Comparison of ENCODE assay signal across 15 mouse cellular contexts in the genomic region with DNA sequence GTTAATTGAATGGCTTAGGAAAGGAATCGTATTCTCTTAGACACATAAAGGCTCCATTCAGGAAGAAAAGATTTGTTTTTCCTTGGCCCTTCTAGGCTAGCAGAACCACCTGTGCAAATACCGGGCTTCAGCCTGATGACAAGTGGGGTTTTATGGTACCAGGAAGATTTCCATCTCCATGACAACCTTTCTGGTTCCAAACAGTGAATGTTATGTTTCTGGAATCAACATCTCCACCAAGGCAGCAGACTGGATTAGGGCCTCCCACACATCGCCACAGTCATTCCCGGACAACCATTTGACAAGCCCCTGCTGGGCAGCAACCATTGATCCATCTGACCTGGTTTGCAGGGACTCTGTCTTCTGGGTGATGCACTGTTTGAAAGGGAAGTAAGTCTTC.
DNase-seq lines count a peak whose midpoint lies in the region; ATAC-seq and TF ChIP-seq lines count a peak whose summit lies in the region.
"Had no signal": no experiment of that assay in that cellular context is flagged by ENCODE, and none has a peak within 500 bp of the region (broad histone marks: within the 10 kb centered on the region; RNA-seq: fewer than 3 reads in every experiment).

No protein-coding gene starts in this region.

- DNase-seq in left cerebral cortex, adult 2 months (ENCODE audit: extremely low spot score in 1 of 2, low spot score in 2 of 2): no peak
- DNase-seq in left cerebral cortex, adult 9 months (ENCODE audit: low spot score in 2 of 2): no peak
- DNase-seq in hindbrain, embryonic 10.5 days (ENCODE audit: low spot score): peak; percentile 49
- DNase-seq in kidney, adult 11 months: no peak
- DNase-seq in gastrocnemius, postnatal 10 days: no peak
- no peak for DNase-seq in gastrocnemius, adult 8-10 months (ENCODE audit: low spot score in 2 of 2)
- DNase-seq in frontal cortex, postnatal 36 days (ENCODE audit: low spot score in 2 of 2): no peak
- DNase-seq: adrenal gland, postnatal 25 days; cerebellum, adult 11-12 months; heart, postnatal 36 days; kidney, postnatal 10 days; spleen, adult 18-20 months had no signal

- no peak overlapping the region for H3K4me2 ChIP-seq in midbrain, embryonic 12.5 days (replicated peaks)
- H3K4me2 ChIP-seq: liver, embryonic 15.5 days had no signal

- TF ChIP-seq CTCF in left cerebral cortex, adult 2 months (IDR thresholded peaks at IDR 0.05): no peak

- H3K27ac ChIP-seq in left cerebral cortex, adult 2 months: peak overlapping the region; percentile 4; the same call in 1 of the 2 replicates
- no peak overlapping the region for H3K27ac ChIP-seq in hindbrain, embryonic 10.5 days
- H3K27ac ChIP-seq in midbrain, embryonic 12.5 days (replicated peaks): no peak overlapping the region
- H3K27ac ChIP-seq: liver, embryonic 15.5 days had no signal

- H3K36me3 ChIP-seq in hindbrain, embryonic 10.5 days: no peaks in the 10 kb centered on the region
- no peaks in the 10 kb centered on the region for H3K36me3 ChIP-seq in midbrain, embryonic 12.5 days
- H3K36me3 ChIP-seq: liver, embryonic 15.5 days had no signal

- H3K9ac ChIP-seq in midbrain, embryonic 12.5 days (replicated peaks): no peak overlapping the region
- H3K9ac ChIP-seq: liver, embryonic 15.5 days had no signal

- H3K27me3 ChIP-seq in hindbrain, embryonic 10.5 days (ENCODE audit: insufficient read depth, poor library complexity, severe bottlenecking): no peaks in the 10 kb centered on the region; the same call in 1 of the 2 replicates
- H3K27me3 ChIP-seq in midbrain, embryonic 12.5 days: peaks cover 44% of the 10 kb centered on the region
- H3K27me3 ChIP-seq: liver, embryonic 15.5 days; Patski had no signal

- H3K4me3 ChIP-seq in left cerebral cortex, adult 2 months: no peak overlapping the region
- H3K4me3 ChIP-seq in hindbrain, embryonic 10.5 days: no peak overlapping the region
- no peak overlapping the region for H3K4me3 ChIP-seq in midbrain, embryonic 12.5 days
- H3K4me3 ChIP-seq: liver, embryonic 15.5 days had no signal

- no peaks in the 10 kb centered on the region for H3K9me3 ChIP-seq in hindbrain, embryonic 10.5 days
- H3K9me3 ChIP-seq in midbrain, embryonic 12.5 days: no peaks in the 10 kb centered on the region
- H3K9me3 ChIP-seq: liver, embryonic 15.5 days had no signal

- peak; percentile 57 for ATAC-seq in midbrain, embryonic 12.5 days (ENCODE audit: low FRiP score, low read depth)
- ATAC-seq: Patski had no signal

- intact Hi-C loops in left cerebral cortex, adult 2 months (cut with DNase I): loop anchor here (5.0 kb wide), 1 partner anchor 591 kb away; a partner anchor contains a TSS

- peaks cover 61% of the 10 kb centered on the region for H3K4me1 ChIP-seq in hindbrain, embryonic 10.5 days (replicated peaks)
- peaks cover 27% of the 10 kb centered on the region for H3K4me1 ChIP-seq in midbrain, embryonic 12.5 days

- 10% methylated on average over 4 of the region's 4 CpGs for WGBS in hindbrain, embryonic 10.5 days
- WGBS in midbrain, embryonic 12.5 days: 4% methylated on average over 4 of the region's 4 CpGs
